11 mouse cellular contexts compared by ENCODE assay signal in the genomic region with DNA sequence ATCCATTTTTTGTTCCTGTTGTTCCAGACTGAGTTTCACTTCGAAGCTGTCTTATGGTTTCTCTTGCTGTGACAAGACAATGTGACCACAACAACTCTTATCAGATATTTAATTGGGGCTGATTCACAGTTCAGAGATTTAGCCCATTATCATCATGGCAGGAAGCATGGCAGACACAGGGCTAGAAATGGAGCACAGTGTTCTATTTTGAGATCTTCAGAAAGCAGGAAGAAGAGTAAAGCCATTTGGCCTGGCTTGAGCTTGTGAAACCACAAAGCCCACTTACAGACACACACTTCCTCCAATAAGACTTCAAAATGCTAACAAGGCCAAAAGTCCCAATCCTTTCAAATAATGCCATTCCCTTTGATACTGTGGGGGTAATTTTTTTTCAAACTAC.
"Had no signal": no experiment of that assay in that cellular context is flagged by ENCODE, and none has a peak within 500 bp of the region (broad histone marks: within the 10 kb centered on the region; RNA-seq: fewer than 3 reads in every experiment).

No protein-coding gene starts in this region.

- DNase-seq: kidney, adult 11 months; kidney, adult 8-10 months; kidney, postnatal 10 days; kidney, postnatal 36 days; liver, postnatal 0 days; lung, embryonic 14.5 days; midbrain, embryonic 14.5 days; right cerebral cortex, postnatal 25 days; thymus, adult 18-20 months; thymus, postnatal 36 days had no signal

- ATAC-seq: liver, postnatal 0 days; lung, postnatal 0 days had no signal
